Mouse (Mus musculus): ENCODE results near the gene Fam78b.

GRCm38 (mm10) chr1:167010190-167010589 is 9.0 kb downstream of the Fam78b start:
- TF ChIP-seq CTCF (IDR thresholded peaks at IDR 0.05; ENCODE audit: control insufficient read depth, insufficient read depth, insufficient replicate concordance, low read depth, low read length): no peak
- no peak for TF ChIP-seq POLR2A (IDR thresholded peaks at IDR 0.05; ENCODE audit: control insufficient read depth, low read depth, low read length)

All from testis, adult 2 months (tissue).